Mouse (Mus musculus) lung, embryonic 14.5 days (tissue): ENCODE measurements around the gene Pla2g7. TPM values are rescaled to one million over a fixed set of nuclear protein-coding genes. Genes with fewer than 3 reads are reported as not detected.

Experiments used
- ATAC-seq: fragments of 200-750 bp; cut with Nextera tagmentation; 2 replicates; pipeline ENCODE4 v1.8.0; 2017; ENCODE audit warnings: mild to moderate bottlenecking, moderate TSS enrichment, moderate library complexity; ENCODE audit not compliant: insufficient read depth
- DNase-seq: peaks from one replicate; pipeline ENCODE4 v3.0.0-alpha.2; 2015
- H3K27ac ChIP-seq: fragments of 300-500 bp; sonication (generic); 2 replicates; pipeline ENCODE4 v1.5.1; 2014; ENCODE audit warnings: low read depth, mild to moderate bottlenecking, moderate library complexity
- H3K27me3 ChIP-seq: fragments of 300-500 bp; sonication (generic); 2 replicates; pipeline ENCODE4 v1.6.1; 2014; ENCODE audit warnings: low read length, control low read depth; ENCODE audit not compliant: insufficient read depth
- H3K36me3 ChIP-seq: fragments of 300-500 bp; sonication (generic); 2 replicates; pipeline ENCODE4 v1.6.1; 2014; ENCODE audit warnings: control low read depth; ENCODE audit not compliant: insufficient read depth
- H3K4me1 ChIP-seq: fragments of 300-500 bp; sonication (generic); 2 replicates; pipeline ENCODE4 v1.6.1; 2014; ENCODE audit warnings: antibody characterized with exemption, control low read depth; ENCODE audit not compliant: insufficient read depth
- H3K4me2 ChIP-seq: fragments of 300-500 bp; sonication (generic); 2 replicates; pipeline ENCODE4 v1.6.1; 2014; ENCODE audit warnings: mild to moderate bottlenecking
- H3K4me3 ChIP-seq: fragments of 300-500 bp; sonication (generic); 2 replicates; pipeline ENCODE4 v1.5.1; 2014; ENCODE audit warnings: low read depth, low read length
- H3K9ac ChIP-seq: fragments of 300-500 bp; sonication (generic); 2 replicates; pipeline ENCODE4 v1.6.1; 2014
- H3K9me3 ChIP-seq: fragments of 300-500 bp; sonication (generic); 2 replicates; pipeline ENCODE4 v1.6.1; 2016; ENCODE audit warnings: low read depth, low read length, control low read depth
- CTCF ChIP-seq: IDR thresholded peaks from 2 replicates; pipeline ENCODE4 v1.5.1; 2016; ENCODE audit warnings: antibody characterized with exemption, low read depth
- WGBS: fragments of 180-500 bp; shearing (Covaris S2); extraction: QIAGEN DNeasy Blood & Tissue Kit; methylation state at CpG from one replicate; pipeline ENCODE4 v1.1.7; 2014; 5-methylcytosine and 5-hydroxymethylcytosine counted together
- polyA plus RNA-seq: library from polyadenylated mRNA; unstranded; fragments of >200 nt; fragmentation: Nextera tagmentation; extraction: Ambion mirVana; gene quantifications from 2 replicates; pipeline ENCODE4 v1.2.1, GENCODE M21; 2014

Gene Pla2g7
- polyA plus RNA-seq, 1 experiment from 2014 or later, result 14.9 TPM

DNA sequence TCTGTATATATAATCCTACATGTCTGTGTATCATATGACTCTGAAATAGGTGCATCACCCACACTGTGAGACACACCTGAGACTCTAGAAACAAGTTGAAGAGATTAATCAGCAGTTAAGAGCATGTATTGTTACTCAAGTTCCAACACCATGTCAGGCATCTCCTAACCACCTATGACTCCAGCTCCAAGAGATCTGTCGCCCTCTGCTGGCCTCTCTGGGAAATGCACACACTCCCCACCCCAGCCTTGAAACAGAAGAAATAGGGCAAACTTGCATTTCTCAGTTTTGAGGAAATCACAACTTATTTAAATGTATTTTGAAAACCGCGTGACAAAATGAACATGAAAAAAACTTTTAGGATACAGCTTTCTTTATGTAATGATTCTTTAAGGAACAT is 38.8 kb downstream of the Pla2g7 start:
- H3K4me3 ChIP-seq, result no peak overlapping the region
- ATAC-seq (no peak), DNase-seq (peak; percentile 85)
- no peaks in the 10 kb centered on the region for H3K36me3 ChIP-seq
- H3K27me3 ChIP-seq, result no peaks in the 10 kb centered on the region
- peak; percentile 93 for TF ChIP-seq CTCF
- no peaks in the 10 kb centered on the region for H3K4me1 ChIP-seq
- no peak overlapping the region for H3K9ac ChIP-seq
- 11% methylated on average over 3 of the region's 3 CpGs for WGBS
- H3K27ac ChIP-seq, result no peak overlapping the region
- no peaks in the 10 kb centered on the region for H3K9me3 ChIP-seq
- no peak overlapping the region for H3K4me2 ChIP-seq

DNA sequence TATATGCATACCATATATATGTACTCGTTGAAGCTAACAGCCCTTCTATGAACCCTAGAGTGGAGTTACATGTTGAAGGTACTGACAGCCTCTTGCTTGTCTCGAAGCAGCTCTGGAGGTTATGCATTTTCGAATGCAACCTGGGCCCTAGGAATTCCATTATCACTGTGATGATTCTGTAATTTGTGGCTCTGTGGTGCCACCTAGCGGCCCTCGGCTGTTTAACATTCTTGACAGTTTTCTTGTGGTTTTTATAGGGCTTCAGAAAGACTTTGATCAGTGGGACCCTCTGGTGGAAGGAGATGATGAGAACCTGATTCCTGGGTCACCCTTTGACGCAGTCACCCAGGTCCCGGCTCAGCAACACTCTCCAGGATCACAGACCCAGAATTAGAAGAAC is 43.7 kb downstream of the Pla2g7 start:
- no peak overlapping the region for H3K9ac ChIP-seq

DNA sequence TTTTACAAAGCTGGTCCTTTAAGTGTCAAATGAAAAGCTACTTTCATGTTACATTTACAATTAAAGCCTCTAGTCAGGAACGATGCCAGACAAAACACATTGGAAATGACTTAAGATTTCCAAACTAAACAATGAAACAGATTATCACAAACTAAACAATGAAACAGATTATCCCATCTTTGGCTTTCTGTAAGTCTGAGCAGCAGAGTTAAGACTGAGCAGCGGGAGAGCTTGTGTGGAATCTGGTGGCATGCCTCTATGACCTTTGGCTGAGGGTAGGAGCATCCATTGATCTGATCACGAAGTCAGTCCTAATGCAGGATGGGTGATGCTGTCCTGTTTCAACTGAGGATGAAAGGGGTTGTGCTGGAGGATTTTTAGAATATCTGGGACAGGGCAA is 44.3 kb downstream of the Pla2g7 start:
- Histone ChIP-seq H3K27ac (no peak overlapping the region), H3K4me1 (no peaks in the 10 kb centered on the region), H3K36me3 (no peaks in the 10 kb centered on the region), H3K4me3 (no peak overlapping the region), H3K9me3 (no peaks in the 10 kb centered on the region), H3K4me2 (no peak overlapping the region), H3K9ac (no peak overlapping the region), H3K27me3 (no peaks in the 10 kb centered on the region)
- ATAC-seq, result no peak
- 57% methylated on average over 3 of the region's 3 CpGs for WGBS
- TF ChIP-seq CTCF, result no peak
- DNase-seq, result no peak

More for the DNA sequence above, 43.7 kb downstream of the Pla2g7 start:
- H3K4me3 ChIP-seq, result no peak overlapping the region
- no peaks in the 10 kb centered on the region for H3K27me3 ChIP-seq
- H3K36me3 ChIP-seq, result no peaks in the 10 kb centered on the region
- H3K9me3 ChIP-seq, result no peaks in the 10 kb centered on the region
- H3K4me1 ChIP-seq, result no peaks in the 10 kb centered on the region
- no peak overlapping the region for H3K4me2 ChIP-seq
- WGBS, result 19% methylated on average over 7 of the region's 7 CpGs
- peak; percentile 84 for TF ChIP-seq CTCF
- peak; percentile 91 for DNase-seq
- H3K27ac ChIP-seq, result no peak overlapping the region
- ATAC-seq, result no peak; the same call in 1 of the 2 replicates

DNA sequence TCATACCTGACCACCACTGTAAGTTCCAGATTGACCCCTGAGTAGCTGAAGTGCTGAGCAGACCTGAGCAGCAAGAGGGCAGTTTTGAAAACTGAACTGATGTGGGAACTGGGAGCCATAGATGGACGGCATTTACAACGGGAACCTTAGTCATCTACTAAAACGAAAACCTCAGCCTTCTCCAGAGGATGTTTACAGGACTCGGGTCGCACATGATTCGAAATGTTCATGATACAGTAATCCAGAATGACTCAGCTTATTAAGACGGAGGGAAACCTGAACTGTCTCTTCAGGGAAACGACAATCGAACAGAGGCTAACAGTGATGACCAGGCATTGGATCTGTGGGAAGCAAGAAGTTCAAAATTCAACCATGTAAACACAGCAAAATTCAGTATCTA is 51.3 kb downstream of the Pla2g7 start:
- no peaks in the 10 kb centered on the region for H3K4me1 ChIP-seq
- 77% methylated on average over 9 of the region's 9 CpGs for WGBS
- no peak overlapping the region for H3K9ac ChIP-seq
- H3K36me3 ChIP-seq, result no peaks in the 10 kb centered on the region
- ATAC-seq (no peak), DNase-seq (no peak)
- no peak overlapping the region for H3K27ac ChIP-seq
- TF ChIP-seq CTCF, result no peak
- no peak overlapping the region for H3K4me3 ChIP-seq
- no peak overlapping the region for H3K4me2 ChIP-seq
- H3K27me3 ChIP-seq, result no peaks in the 10 kb centered on the region
- H3K9me3 ChIP-seq, result no peaks in the 10 kb centered on the region

DNA sequence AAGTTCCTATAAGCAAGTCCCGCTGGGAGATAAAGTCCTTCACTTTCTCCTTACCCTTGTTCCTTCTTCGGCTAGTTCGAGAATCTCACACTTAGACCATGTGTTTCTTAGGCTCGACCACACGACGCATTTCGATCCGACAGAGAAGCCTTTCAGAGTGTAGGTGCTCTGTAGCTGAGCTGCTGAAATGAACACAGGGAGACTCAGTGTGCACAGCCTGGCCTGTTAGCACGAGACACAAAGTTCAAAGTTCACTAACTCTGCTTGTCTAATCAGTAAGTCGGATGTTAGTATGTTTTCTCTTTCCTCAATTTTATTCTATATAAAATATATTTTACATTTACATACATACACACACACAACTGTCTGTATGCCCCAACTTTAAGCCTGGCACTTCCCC is 54.2 kb downstream of the Pla2g7 start:
- no peak overlapping the region for H3K4me2 ChIP-seq
- H3K9ac ChIP-seq, result no peak overlapping the region
- H3K27me3 ChIP-seq, result no peaks in the 10 kb centered on the region
- H3K36me3 ChIP-seq, result no peaks in the 10 kb centered on the region
- no peak for ATAC-seq
- no peak overlapping the region for H3K27ac ChIP-seq
- no peaks in the 10 kb centered on the region for H3K9me3 ChIP-seq
- no peak overlapping the region for H3K4me3 ChIP-seq
- 81% methylated on average over 10 of the region's 10 CpGs for WGBS
- TF ChIP-seq CTCF, result no peak
- no peaks in the 10 kb centered on the region for H3K4me1 ChIP-seq
- no peak for DNase-seq

DNA sequence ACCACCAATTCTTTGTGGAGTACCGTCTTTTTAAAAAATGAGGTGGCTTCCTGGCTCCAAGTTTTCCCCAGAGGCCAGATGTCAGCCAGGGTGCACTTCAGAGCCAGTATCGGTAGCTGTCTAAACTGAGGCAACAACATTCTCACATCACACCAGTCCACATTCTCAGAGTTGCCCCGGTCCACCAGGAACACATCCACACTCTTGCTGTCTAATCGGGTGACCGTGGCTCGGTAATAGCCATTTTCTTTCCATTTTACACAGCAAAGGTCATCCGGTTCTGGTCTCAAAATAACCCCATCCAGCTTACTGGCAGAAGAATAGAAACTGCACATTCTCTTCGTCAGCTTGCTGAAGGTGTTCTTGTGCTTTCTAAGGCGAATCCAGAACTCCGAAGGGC is 60.3 kb downstream of the Pla2g7 start:
- no peak overlapping the region for H3K9ac ChIP-seq
- no peaks in the 10 kb centered on the region for H3K36me3 ChIP-seq
- no peak overlapping the region for H3K4me3 ChIP-seq
- H3K9me3 ChIP-seq, result no peaks in the 10 kb centered on the region
- DNase-seq, result no peak
- H3K27me3 ChIP-seq, result peaks cover 29% of the 10 kb centered on the region
- H3K4me1 ChIP-seq, result no peaks in the 10 kb centered on the region; the same call in 1 of the 2 replicates
- no peak for TF ChIP-seq CTCF
- no peak overlapping the region for H3K27ac ChIP-seq
- ATAC-seq, result no peak
- WGBS, result 84% methylated on average over 10 of the region's 10 CpGs
- no peak overlapping the region for H3K4me2 ChIP-seq

DNA sequence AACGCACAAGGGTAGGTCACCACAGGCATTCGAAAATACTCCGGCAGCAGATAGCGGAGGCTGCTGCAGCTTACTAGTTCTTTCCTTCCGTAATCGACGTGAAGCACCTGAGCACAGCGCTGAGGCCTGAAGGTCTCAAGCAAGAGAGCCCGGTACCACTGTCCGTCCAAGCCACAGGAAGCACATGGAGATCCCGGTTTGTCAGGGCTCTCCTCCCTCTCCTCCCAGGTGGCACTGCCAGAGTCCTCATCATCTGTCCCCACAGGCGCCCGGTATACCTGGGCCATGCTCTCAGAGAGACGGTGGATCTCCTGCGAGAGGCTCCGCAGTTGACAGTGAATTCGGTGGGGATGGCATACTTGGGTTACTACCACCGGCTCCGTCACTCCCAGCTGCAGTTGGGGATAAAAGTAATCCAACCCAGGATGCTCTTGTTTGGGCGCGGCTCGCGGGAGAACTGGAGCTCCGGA is 61.2 kb downstream of the Pla2g7 start:
- no peaks in the 10 kb centered on the region for H3K36me3 ChIP-seq
- DNase-seq (no peak), ATAC-seq (no peak)
- peaks cover 29% of the 10 kb centered on the region for H3K27me3 ChIP-seq
- 19% methylated on average over 24 of the region's 24 CpGs for WGBS
- H3K9ac ChIP-seq, result no peak overlapping the region
- peak overlapping the region; percentile 70 for H3K4me2 ChIP-seq
- TF ChIP-seq CTCF, result no peak
- no peaks in the 10 kb centered on the region for H3K9me3 ChIP-seq
- H3K4me1 ChIP-seq, result no peaks in the 10 kb centered on the region; the same call in 1 of the 2 replicates
- H3K27ac ChIP-seq, result no peak overlapping the region
- peak overlapping the region; percentile 34 for H3K4me3 ChIP-seq
